Mouse (Mus musculus) layer of hippocampus, adult 9-10 months (tissue): ENCODE data around the gene Bub1b.
A peak's percentile ranks its signal among the peaks of the same experiment; 100 is the strongest.

Experiments used
- DNase-seq: peaks from one replicate; pipeline ENCODE4 v3.0.0; 2022; ENCODE audit warnings: low spot score

The Bub1b gene

DNA sequence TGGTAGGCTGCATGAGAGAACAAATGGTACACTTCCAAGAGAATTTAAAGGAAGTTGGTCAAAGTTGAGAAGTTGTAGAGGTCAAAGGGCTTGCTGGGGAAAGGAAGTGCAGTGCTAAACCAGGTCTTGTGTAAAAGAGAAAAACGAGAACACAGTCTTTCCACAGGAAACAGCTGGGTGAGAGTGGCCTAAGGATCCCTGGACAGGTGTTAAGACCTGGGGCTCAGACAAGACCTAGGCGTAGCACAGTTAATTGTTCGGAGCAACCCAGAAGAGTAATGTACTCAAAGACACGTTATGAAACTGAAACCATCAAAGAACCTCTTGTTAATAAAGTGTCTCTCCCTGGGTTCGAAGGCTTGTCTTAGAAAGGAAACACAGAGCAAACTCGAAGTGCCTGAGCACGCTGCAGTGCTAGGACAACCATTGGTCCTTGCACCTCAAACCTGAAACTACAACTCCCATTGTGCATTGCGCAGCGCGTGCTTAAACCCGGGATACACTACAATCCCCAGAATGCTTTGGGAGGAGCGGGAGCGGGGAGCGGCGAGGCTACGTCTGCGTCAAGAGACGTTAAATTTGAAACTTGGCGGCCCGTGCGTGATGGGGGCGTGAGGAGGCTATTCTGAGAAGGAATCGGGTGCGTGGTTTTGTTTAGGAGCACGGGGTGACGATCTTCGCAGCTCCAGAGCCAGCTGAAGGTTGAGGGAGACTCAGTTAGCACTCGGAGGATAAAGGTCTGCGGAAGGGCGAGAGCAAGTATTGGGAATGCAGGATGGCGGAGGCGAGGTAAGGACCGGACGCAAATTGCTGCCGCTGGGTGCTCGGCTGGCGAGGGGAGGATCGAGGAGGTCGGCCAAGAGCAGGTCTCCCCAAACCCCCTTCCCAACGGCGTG is at the start of gene Bub1b:
TSS of gene Bub1b (plus strand) at position 539 of the 896 bp plus-strand sequence.
- DNase-seq: peak; percentile 82

DNA sequence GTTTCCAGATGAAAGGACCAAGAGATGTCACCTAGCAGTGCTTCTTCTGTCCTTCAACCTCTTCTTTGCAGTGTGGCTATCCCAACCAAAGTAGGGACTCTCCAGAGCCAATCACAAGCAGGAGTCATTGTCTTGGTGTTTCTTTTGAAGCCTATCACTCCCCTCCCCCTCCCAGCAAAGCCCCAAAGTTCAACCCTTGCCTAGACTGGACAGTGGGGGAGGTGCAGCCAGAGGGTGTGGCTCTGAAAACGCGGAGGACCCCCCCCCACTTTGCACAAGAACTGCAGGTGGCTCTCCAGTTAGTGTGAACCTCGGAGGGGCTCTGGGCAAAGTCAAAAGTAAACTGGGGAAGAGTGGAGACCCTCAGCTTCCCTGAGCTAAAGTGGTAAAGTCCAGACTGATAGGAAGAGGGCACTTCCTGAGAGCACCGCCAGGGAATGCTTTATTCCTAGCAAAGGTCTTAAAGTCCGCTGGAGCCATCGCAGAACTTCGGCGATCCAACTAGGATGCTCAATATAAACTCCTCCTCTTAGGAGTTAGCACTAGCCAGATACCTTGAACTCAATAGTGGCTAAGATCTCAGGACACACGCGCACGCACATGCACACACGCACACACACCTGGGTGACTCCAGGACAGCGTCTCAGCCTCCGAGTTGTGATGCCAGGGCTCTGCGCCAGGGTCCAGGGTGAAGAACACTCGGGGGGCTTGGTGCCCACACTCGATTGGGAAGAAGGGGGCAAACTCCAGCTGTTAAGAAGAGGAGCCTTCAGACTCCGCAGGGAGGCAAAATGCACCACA is 49.4 kb upstream of the Bub1b start:
- no peak for DNase-seq

DNA sequence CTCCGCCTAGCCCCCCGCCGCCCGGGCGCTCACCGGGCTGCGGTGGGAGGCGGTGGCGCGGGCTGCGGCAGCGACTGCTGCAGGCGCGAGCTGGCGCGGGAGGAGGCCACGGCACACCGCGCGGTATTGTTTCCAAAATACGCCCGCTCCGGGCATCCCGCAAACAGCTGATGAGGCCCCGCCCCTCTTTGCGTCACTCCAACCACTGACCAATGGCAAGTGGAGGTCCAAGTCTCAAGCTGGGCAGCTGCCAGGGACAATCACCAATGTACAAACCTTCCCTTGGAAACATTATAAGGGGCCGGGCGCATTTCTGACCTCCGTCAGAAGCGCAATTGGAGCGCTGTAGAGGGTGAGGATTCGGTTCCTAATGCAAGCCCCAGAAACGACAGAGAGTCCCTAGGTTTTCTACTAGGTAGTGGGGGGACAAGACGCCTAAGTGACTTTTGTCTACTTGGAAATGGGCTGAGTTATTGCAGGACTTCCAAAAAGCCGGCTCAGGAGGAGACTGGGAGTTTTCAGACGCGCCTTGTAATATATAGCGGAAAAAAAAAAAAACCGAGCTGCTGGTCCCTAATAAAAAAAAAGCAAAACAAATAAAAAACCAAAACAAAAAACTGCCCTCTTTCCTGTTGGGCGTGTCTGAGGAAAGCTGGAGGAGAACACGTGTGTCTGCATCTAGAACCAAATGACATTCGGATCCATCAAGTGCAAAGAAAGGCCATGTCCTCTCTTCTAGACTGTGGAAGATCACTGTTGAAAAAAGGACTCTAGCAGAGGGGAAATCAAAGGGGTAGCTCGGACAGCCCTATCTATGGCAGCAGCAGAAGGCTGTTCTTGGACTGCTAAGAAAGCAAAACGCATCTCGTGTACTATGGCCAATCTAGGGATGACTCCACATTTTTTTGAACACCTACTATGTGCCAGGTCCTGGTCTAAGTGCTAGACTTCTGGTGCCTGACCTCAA is 48.2 kb upstream of the Bub1b start, which contains the start of gene Bmf:
TSS of gene Bmf (minus strand) at position 181 of the 967 bp plus-strand sequence.
- DNase-seq: peak; percentile 90

DNA sequence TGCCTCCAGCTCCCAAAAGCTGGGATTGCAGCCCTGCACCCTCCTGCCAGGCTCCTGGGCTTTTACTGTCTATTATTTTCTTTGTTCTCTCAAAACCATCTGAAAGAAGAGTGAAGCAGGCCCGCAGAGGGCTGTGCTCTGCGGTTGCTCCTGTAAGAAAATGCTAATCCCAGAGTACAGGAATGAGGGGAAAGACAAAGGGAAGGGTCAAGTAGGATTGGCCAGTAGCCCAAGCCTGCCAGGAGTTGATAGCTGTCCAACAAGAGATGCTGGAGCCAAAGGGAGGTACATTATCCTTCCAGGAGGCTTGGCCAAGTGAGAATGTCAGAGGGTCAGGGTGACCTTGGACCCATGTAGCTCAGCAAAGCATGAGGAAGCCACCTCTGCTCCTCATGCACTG is 46.4 kb upstream of the Bub1b start:
- DNase-seq: no peak

DNA sequence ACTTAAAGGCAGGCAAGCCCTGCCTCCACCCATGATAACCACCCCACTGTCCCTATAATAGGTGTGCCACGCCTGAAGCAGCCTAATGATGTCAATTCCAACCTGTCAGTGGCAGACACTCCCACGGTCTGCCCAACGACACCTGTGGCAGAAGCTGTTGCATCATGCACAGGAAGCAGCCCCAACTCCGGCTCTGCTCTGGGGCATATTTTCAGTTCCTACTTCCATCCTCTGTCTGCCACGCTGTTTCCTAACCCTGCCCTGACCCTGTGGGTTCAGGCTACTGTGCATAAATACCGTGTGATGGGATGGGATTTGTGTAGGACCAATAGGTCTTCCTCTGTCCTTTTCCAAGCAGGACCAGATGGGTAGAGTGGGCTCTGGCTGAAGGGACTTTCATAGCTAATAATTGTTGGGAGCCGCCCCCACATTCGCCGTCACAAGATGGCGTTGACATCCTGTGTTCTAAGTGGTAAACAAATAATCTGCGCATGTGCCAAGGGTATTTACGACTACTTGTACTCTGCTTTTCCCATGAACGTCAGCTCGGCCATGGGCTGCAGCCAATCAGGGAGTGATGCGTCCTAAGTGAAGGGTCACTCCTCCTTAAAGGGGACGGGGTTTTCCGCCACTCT is 43.5 kb upstream of the Bub1b start:
- DNase-seq: peak; percentile 68

DNA sequence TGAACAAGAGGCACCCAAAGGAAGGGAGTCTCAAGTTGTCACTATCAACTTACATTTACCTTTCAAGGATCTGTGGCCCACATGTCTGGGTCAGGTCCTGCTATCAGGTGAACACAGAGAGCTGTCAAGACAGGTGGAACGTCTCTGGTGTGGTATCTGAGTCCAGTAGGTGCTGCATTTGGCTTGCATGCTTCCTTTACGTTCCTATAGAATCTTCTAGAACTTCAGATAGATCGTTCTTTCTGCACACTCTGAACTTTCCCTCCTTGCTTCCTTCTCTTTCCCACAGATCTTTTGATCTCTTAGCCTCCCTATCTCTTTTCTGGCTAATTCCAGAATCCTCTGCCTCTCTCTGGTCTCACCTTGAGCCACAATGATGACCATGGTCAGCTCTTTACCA is 39.6 kb upstream of the Bub1b start:
- no peak for DNase-seq

DNA sequence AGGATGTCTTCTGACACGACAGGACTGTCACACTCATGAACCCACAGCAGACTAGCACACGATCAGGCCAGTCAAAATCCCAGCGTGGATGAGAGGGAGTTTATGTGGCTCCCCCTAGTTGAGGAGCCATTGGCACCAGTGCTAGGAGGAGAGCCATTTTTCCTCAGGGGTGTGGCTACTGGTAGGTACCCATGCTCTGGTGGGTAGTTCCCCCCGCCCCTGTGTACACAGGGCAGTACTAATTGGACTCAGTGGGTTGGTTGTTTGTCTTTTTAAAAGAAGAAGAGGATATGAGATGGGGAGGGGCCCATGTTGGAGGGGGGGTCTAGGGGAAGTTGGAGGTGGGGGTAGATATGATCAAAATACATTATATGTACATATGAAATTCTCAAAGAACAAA is 36.0 kb upstream of the Bub1b start:
- DNase-seq: no peak

DNA sequence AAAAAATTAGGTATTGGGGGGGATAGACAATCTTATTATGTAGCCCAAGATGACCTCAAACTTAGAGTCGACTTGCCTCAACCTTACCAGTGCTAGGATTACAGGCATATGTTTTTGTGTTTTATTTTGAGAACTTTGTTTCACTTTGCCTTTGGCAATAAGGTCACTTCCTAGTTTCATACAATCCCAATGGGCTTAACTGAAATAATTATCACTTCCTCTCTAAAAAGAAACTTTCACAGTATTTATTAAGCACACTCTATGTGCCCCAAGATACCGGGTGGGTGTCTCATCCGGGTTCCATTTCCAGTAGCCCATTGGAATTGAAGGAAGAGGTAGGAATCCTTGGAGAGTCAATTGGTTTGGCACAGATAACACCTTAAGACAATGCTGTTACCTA is 35.6 kb upstream of the Bub1b start:
- no peak for DNase-seq

DNA sequence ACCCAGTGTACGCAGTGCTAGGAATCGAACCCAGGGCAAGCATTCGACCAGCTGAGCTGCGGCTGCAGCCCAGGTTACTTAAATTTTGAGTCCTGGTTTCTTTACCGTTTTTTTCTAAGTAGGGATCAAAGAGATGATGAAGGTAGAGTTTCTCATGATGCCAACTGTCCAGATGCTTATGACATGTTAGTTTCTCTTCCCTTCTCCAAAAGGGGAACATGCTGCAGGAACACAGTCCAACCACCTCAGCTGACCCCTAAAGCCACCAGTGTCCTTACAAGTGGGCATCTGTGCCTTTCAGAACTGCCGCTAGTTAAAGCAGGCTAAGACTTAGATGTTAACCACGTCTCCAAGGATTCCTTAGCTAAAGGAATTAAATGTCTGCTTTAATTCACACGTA is 30.8 kb upstream of the Bub1b start:
- no peak for DNase-seq

DNA sequence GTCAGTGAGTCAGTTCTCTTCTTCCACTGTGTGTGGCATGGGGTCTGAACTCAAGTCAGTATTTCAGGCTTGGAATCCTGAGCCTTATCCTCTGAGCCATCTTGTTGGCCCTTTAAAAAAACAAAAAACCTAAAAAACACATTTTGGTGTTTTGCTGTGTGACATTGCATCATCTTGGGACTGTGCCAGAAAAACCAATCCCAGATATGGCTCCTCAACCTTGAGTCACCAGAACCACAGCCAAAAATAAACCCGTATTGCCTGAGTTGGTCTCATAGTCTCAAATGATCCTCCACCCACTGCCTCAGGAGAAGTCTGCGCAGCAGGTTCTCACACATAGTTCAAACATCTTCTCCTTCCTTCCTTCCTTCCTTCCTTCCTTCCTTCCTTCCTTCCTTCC is 27.1 kb upstream of the Bub1b start:
- no peak for DNase-seq

DNA sequence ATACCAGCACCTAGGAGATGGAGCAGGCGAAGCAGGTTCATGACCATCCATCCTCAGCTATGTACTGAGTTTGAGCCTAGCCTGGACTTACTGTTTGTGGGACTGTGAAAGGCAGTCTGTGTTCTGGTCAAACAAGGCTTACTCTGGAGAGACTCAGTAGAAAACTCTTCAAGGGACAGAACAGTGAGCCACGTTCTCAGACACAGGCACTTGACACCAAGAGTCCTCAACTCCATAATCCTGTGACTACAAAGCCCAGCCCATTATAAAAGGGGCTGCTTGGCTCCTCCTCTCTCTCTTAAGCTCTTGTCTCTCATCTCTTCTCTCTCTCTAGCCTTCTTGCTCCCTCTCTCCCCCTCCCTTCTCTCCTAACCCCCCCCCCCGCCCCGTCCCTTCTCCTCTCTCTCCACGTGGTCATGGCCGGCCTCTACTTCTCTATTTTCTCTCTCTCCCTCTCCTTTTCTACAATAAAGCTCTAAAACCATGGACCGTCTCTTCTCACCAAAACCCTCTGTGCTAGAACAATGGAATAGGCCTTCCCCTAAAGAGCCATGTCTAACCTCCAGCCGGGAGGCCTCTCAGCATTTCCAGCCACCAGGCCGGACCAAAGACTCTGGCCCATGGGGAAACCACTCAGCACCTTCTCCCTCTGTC is 25.7 kb upstream of the Bub1b start:
- DNase-seq: no peak

DNA sequence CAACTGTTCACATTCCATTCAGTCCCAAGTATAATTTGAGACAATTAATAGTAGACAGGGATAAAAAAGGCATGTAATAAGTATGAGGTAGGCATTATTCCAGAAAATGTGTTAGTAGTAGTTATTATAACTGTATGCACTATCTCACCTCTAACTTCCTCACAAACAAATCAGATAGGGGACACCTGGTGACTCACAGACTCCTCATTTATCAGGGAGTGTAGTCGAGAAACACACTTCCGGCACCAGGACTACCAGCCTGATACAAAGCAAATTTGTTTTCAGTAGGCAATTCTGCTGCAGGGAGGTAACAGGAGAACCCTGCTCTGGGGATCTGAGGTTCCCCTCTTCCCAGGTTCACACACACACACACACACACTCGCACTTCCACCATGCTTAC is 24.9 kb upstream of the Bub1b start:
- DNase-seq: no peak

DNA sequence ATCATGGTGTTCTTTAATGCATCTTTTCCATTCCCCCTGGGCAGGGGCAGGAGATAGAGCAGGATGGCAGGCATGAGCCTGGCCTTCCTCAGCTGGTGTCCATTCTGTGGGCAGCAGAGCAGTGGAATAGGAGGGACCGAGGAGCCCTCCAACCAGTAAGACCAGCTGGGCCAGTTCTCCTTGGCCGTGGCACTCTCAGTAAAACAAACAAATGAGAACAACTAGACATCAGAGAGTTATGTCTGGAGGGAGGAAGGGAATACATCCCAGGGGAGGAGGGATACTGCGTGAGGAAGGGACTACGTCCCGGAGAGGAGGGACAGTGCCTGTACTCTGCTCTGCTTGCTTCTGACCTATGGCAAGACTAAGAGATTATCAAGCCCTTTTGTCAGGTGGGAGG is 12.0 kb upstream of the Bub1b start:
- DNase-seq: no peak

DNA sequence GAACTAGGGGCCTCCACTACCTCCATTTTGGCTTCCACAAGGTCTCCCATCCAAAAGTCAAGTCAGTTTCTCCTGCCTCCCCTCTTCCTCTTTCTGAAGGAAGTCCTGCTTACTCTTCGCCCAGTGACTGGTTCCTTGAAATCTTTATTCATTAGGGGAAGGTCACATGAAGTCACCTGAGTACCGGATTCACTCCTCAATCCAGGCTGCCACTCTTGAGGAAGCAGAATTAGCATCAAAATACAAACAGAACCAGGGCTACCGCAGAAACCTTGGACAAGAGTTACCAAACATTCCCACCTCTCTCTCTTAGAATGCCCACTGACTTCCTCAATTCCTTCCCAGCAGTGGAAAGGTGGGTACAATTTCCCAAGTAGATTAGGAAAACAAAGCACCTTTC is 10.3 kb upstream of the Bub1b start:
- no peak for DNase-seq

DNA sequence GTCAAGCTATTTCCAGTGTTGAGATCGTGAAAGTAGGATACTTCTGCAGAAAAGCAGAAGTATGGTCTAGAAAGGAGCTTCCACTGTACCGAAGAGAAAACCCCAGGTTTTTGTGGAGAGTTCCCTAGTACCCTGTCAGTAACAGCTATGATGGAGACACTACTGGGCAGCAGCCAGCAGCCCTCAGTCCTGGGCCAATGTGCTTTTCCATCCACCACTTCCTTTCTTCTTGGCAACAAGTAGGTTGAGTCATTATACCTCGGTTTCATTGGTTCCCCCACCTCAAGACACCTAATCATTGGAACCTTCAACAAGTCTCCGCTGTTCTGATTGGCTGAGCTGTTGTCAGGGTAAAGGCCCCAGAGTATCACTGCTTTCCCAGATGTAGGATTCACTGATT is 6.9 kb upstream of the Bub1b start:
- DNase-seq: no peak

DNA sequence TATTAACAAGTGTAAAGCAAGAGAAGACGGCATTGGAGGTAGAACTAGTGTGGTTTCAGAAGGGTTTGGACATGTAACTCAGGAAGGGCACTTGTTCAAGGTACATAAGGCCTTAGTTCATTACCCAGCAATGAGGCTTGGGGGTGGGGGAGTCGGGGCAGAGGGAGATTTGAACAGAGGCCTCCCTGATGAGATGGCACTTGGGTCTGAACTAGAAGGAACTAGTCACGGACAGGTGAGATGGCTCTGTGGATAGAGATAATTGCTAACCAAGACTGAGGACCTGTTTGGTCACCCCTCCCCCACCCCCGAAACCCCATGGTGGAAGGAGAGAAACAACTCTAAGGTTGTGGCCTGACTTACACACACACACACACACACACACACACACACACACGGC is 1.1 kb downstream of the Bub1b start:
- DNase-seq: no peak

DNA sequence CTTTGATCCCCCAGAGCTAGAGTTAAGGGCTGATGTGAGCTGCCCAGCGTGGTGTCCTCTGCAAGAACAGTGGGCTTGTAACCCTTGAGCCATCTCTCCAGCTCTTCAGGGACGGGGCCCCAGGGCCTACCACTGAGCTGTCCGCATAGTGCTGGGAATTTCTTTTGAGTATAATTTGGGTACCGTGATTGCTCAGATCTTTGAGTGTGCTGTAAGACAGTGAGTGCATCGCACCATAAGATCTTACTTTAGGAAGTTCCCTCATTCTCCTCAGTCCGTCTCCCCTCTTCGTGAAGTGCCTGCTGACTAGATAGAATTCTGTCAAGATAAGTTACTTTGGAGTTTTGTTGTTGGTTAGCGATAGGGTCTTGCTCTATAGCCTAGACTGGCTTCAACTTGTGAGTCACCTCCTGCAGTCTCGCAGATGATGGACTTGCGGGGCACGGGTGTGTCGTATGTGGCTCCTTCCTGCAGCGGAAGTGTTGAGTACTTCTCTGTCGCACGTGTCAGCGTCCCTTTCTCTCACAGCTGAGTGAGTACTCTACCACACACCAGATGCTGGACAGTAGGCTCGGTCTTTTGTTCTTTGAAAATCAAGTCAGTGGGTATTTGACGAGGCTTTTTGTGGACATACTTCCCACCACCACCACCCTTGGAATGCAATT is 3.7 kb downstream of the Bub1b start:
- no peak for DNase-seq

DNA sequence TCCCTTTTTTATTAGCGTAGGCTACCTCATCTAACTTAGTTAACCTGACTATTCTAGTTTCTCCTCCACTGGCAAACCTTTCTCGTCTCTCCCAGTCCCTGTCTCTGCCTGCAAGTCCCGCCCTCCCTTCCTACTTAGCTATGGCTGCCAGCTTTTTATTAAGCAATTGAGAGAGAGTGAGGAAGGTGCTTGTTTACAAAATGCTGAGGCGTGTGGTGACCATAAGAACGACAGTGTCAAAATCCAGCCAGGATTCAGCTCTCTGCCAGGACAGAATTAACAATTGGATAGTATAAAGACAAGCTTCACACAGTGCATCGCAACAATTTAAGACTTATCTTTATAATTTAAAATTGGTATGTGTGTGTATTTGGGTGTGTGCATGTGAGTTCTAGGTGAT is 6.1 kb downstream of the Bub1b start:
- DNase-seq: no peak

DNA sequence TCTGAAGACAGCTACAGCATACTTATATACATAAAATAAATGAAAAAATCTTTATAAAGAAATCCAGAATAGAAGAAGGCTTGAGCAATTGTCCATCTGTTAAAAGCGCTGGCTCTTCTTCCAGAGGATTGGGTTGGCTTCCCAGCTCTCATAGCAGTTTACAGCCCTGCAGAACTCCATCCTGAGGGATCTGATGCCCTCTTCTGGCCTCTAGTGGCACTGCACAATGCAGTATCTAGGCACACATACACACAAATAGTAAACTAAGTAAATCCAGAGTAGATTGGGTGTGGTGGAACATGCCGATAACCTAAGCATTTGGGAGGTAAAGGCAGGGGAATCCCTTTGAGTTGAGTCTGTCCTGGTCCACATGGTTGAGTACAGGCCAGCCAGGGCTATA is 8.0 kb downstream of the Bub1b start:
- no peak for DNase-seq

DNA sequence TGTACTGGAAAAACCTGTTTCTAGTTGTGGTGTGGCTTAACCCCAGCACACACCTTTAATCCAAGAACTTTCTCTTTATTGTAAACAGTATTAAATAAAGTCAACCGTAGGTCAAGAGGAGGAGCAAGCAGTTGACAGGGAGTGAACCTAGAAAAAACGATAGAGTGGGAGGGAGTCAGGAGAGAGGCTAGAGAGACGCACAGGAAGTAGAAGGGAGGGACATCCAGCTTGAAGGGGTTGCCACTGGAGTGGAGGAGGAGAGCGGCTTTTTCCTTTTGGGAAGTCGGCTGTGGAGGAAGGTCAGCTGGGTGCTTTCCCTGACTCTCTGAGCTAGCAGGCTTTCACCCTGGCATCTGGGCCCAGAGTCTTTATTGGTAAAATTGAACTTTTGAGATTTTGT is 9.0 kb downstream of the Bub1b start:
- no peak for DNase-seq

DNA sequence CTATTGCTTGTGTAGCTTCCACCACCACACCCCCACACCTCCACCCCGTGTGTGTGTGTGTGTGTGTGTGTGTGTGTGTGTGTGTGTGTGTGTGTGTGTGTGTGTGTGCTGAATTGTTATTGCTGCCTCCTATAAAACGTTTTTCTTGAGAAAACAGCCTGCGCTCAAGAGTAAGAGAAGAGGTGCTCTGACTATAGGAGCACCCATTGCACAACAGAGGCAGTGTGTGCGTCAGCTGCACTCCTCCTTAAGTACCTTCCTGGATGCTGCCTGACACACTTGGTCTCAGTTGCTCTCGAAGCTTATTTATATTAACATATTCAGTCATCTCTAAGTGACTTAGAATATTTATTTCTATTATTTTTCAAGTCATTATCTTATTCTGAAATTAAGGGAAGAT is 20.0 kb downstream of the Bub1b start:
- DNase-seq: no peak
